Mouse (Mus musculus) E14TG2a.4 (cell line): ENCODE measurements around the gene Ttc28.

Experiments
- H3K27me3 ChIP-seq: 2 replicates; pipeline ENCODE4 v1.6.1; 2014; ENCODE audit warnings: low read length, control low read depth; ENCODE audit not compliant: insufficient read depth
- H3K36me3 ChIP-seq: 2 replicates; pipeline ENCODE4 v1.6.1; 2014; ENCODE audit warnings: low read length, control low read depth; ENCODE audit not compliant: insufficient read depth
- H3K4me1 ChIP-seq: replicated peaks from 2 replicates; pipeline ENCODE4 v1.6.1; 2014; ENCODE audit warnings: low read depth, low read length, control low read depth
- H3K4me3 ChIP-seq: replicated peaks from 2 replicates; pipeline ENCODE4 v1.5.1; 2014; ENCODE audit warnings: mild to moderate bottlenecking, low read length
- H3K9me3 ChIP-seq: 2 replicates; pipeline ENCODE4 v1.6.1; 2014; ENCODE audit warnings: low read length, control low read depth
- CTCF ChIP-seq: conservative IDR thresholded peaks from 2 replicates; pipeline ENCODE4 v1.5.1; 2014; ENCODE audit warnings: low read length
- NANOG ChIP-seq: IDR thresholded peaks from 2 replicates; pipeline ENCODE4 v1.6.1; 2014; ENCODE audit warnings: borderline replicate concordance, low read length, mixed read lengths
- POU5F1 ChIP-seq: IDR thresholded peaks from 2 replicates; pipeline ENCODE4 v1.6.1; 2014; ENCODE audit warnings: low read length, borderline replicate concordance

Gene Ttc28

GRCm38 (mm10) chr5:111058401-111059139 is 179.0 kb downstream of the Ttc28 start:
- no peaks in the 10 kb centered on the region for H3K9me3 ChIP-seq
- no peaks in the 10 kb centered on the region for H3K36me3 ChIP-seq
- H3K4me3 ChIP-seq, result no peak overlapping the region
- H3K27me3 ChIP-seq, result no peaks in the 10 kb centered on the region
- H3K4me1 ChIP-seq, result peaks cover 39% of the 10 kb centered on the region
- TF ChIP-seq NANOG, result no peak

GRCm38 (mm10) chr5:111059140-111059921 is 179.7 kb downstream of the Ttc28 start:
- no peak overlapping the region for H3K4me3 ChIP-seq
- TF ChIP-seq POU5F1, result no peak
- no peak for TF ChIP-seq NANOG
- TF ChIP-seq CTCF, result no peak
- H3K27me3 ChIP-seq, result no peaks in the 10 kb centered on the region
- no peaks in the 10 kb centered on the region for H3K36me3 ChIP-seq
- H3K4me1 ChIP-seq, result peaks cover 39% of the 10 kb centered on the region
- H3K9me3 ChIP-seq, result no peaks in the 10 kb centered on the region

- no peaks in the 10 kb centered on the region for H3K27me3 ChIP-seq
- H3K36me3 ChIP-seq, result no peaks in the 10 kb centered on the region
- TF ChIP-seq CTCF, result no peak
- no peak for TF ChIP-seq NANOG
- TF ChIP-seq POU5F1, result no peak
- peaks cover 6% of the 10 kb centered on the region for H3K9me3 ChIP-seq
- H3K4me1 ChIP-seq, result peaks cover 42% of the 10 kb centered on the region
- no peak overlapping the region for H3K4me3 ChIP-seq
Observed at GRCm38 (mm10) chr5:111060246-111060745, 180.7 kb downstream of the Ttc28 start.

GRCm38 (mm10) chr5:111063155-111063554 is 183.6 kb downstream of the Ttc28 start:
- Histone ChIP-seq H3K4me1 (peaks cover 35% of the 10 kb centered on the region), H3K4me3 (no peak overlapping the region), H3K9me3 (peaks cover 21% of the 10 kb centered on the region), H3K36me3 (no peaks in the 10 kb centered on the region), H3K27me3 (no peaks in the 10 kb centered on the region)
- TF ChIP-seq POU5F1 (no peak), CTCF (no peak), NANOG (no peak)

GRCm38 (mm10) chr5:111063991-111064390 is 184.4 kb downstream of the Ttc28 start:
- Histone ChIP-seq H3K27me3 (no peaks in the 10 kb centered on the region; the same call in 1 of the 2 replicates), H3K9me3 (peaks cover 21% of the 10 kb centered on the region), H3K4me3 (no peak overlapping the region), H3K36me3 (no peaks in the 10 kb centered on the region), H3K4me1 (peaks cover 27% of the 10 kb centered on the region)
- no peak for TF ChIP-seq NANOG
- TF ChIP-seq CTCF, result no peak
- no peak for TF ChIP-seq POU5F1

GRCm38 (mm10) chr5:111065770-111066169 is 186.2 kb downstream of the Ttc28 start:
- no peaks in the 10 kb centered on the region; the same call in 1 of the 2 replicates for H3K27me3 ChIP-seq
- H3K4me3 ChIP-seq, result no peak overlapping the region
- H3K9me3 ChIP-seq, result peaks cover 21% of the 10 kb centered on the region
- no peak for TF ChIP-seq POU5F1
- no peak for TF ChIP-seq NANOG
- no peak for TF ChIP-seq CTCF
- peaks cover 25% of the 10 kb centered on the region for H3K4me1 ChIP-seq
- H3K36me3 ChIP-seq, result no peaks in the 10 kb centered on the region

- TF ChIP-seq POU5F1, result no peak
- no peak for TF ChIP-seq NANOG
- TF ChIP-seq CTCF, result no peak
- peaks cover 8% of the 10 kb centered on the region for H3K4me1 ChIP-seq
- peaks cover 21% of the 10 kb centered on the region for H3K9me3 ChIP-seq
- no peaks in the 10 kb centered on the region; the same call in 1 of the 2 replicates for H3K27me3 ChIP-seq
- H3K36me3 ChIP-seq, result no peaks in the 10 kb centered on the region
- H3K4me3 ChIP-seq, result no peak overlapping the region
Observed at GRCm38 (mm10) chr5:111069503-111069902, 189.9 kb downstream of the Ttc28 start.

- Histone ChIP-seq H3K4me1 (peaks cover 4% of the 10 kb centered on the region), H3K27me3 (no peaks in the 10 kb centered on the region; the same call in 1 of the 2 replicates), H3K36me3 (no peaks in the 10 kb centered on the region), H3K9me3 (peaks cover 17% of the 10 kb centered on the region), H3K4me3 (no peak overlapping the region)
- TF ChIP-seq POU5F1, result no peak
Observed at GRCm38 (mm10) chr5:111069931-111070330, 190.3 kb downstream of the Ttc28 start.
